Mouse (Mus musculus): ENCODE data around the gene Gm42878. TPM values are rescaled to one million over a fixed set of nuclear protein-coding genes. Genes with fewer than 3 reads are reported as not detected.

Gm42878 gene
- polyA plus RNA-seq, 1 experiment from 2014 or later = not detected

DNA sequence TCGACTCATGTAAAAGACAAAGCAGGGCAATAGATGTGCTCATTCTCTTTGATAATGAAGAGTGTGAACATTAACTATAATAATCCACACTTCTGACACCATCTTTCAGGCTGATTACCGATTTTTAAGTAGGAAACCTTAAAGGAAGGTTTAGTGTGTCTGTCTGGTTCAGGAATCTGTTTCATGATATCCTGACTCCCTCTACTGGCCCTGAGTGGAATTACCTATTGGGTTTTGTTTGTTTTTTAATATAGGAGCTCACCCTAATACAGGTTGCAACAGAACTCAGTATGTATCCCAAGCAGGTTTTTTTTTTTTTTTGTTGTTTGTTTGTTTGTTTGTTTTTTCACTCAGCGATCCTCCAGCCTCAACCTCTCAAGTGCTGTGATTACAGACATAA is 67.6 kb downstream of the Gm42878 start:
- 43% methylated on average over 3 of the region's 3 CpGs for WGBS
- no peaks in the 10 kb centered on the region for H3K27me3 ChIP-seq (ENCODE audit: control insufficient read depth, insufficient read depth, low read length)
- H3K4me3 ChIP-seq (ENCODE audit: low read depth, low read length) = no peak overlapping the region
- no peak for ATAC-seq (ENCODE audit: low read depth)
- no peaks in the 10 kb centered on the region for H3K4me1 ChIP-seq (ENCODE audit: control insufficient read depth, insufficient read depth, low read length)
- H3K9me3 ChIP-seq (ENCODE audit: control insufficient read depth, low read length) = no peaks in the 10 kb centered on the region
- no peak overlapping the region for H3K9ac ChIP-seq (replicated peaks; ENCODE audit: low read depth, low read length)
- H3K27ac ChIP-seq (ENCODE audit: low read depth, low read length) = no peak overlapping the region
- no peak overlapping the region for H3K4me2 ChIP-seq (ENCODE audit: low read depth, low read length)
- no peaks in the 10 kb centered on the region for H3K36me3 ChIP-seq (ENCODE audit: control insufficient read depth, insufficient read depth, low read length)

DNA sequence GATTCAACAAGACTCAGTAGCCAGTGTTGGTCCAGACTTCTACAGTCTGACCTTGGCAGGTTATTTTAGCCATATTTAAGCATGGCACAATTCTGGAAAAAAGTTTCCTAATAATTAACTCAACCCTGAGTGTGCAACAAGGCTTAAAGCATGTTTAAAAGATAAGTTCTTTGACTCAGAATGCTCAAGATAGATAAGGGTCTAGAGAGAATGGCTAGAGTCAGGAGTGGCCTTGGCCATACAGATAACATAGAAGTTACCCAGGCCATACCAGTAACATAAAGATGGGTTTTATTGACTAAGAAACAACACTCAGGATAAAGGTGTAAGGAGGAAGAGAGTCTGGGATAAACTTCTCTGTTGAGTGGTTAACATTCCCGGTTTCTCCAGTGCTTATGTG is 69.2 kb downstream of the Gm42878 start:
- Histone ChIP-seq H3K27me3 (ENCODE audit: control insufficient read depth, insufficient read depth, low read length) (no peaks in the 10 kb centered on the region), H3K4me1 (ENCODE audit: control insufficient read depth, insufficient read depth, low read length) (no peaks in the 10 kb centered on the region), H3K4me3 (ENCODE audit: low read depth, low read length) (no peak overlapping the region), H3K27ac (ENCODE audit: low read depth, low read length) (no peak overlapping the region), H3K9me3 (ENCODE audit: control insufficient read depth, low read length) (no peaks in the 10 kb centered on the region), H3K9ac (replicated peaks; ENCODE audit: low read depth, low read length) (no peak overlapping the region), H3K36me3 (ENCODE audit: control insufficient read depth, insufficient read depth, low read length) (no peaks in the 10 kb centered on the region), H3K4me2 (ENCODE audit: low read depth, low read length) (no peak overlapping the region)
- 74% methylated on average over 1 of the region's 1 CpGs for WGBS
- ATAC-seq (ENCODE audit: low read depth) = no peak

DNA sequence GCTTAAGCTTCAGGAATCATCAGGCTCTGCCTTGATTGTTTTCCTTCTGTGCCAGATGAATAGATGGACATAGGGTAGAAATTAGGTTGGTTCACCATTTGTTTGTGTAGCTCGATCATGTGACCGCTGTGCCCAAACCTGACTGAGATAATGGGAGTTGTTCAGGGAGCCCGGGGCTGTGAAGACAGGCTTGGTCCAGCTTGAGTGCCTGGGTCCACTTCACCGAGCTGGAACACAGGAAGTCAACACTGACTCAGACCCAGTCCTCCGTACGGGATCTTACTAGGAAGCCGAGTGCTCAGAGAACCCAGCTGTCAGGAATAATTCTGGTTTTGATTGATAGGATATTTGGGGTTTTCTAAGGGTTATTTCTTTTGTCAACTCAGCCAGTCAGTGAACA is 70.7 kb downstream of the Gm42878 start:
- H3K9ac ChIP-seq (replicated peaks; ENCODE audit: low read depth, low read length) = no peak overlapping the region
- H3K27ac ChIP-seq (ENCODE audit: low read depth, low read length) = no peak overlapping the region
- no peak overlapping the region for H3K4me3 ChIP-seq (ENCODE audit: low read depth, low read length)
- no peak for ATAC-seq (ENCODE audit: low read depth)
- no peaks in the 10 kb centered on the region for H3K4me1 ChIP-seq (ENCODE audit: control insufficient read depth, insufficient read depth, low read length)
- no peaks in the 10 kb centered on the region for H3K36me3 ChIP-seq (ENCODE audit: control insufficient read depth, insufficient read depth, low read length)
- H3K4me2 ChIP-seq (ENCODE audit: low read depth, low read length) = no peak overlapping the region
- WGBS = 88% methylated on average over 7 of the region's 7 CpGs
- H3K9me3 ChIP-seq (ENCODE audit: control insufficient read depth, low read length) = no peaks in the 10 kb centered on the region
- no peaks in the 10 kb centered on the region for H3K27me3 ChIP-seq (ENCODE audit: control insufficient read depth, insufficient read depth, low read length)

DNA sequence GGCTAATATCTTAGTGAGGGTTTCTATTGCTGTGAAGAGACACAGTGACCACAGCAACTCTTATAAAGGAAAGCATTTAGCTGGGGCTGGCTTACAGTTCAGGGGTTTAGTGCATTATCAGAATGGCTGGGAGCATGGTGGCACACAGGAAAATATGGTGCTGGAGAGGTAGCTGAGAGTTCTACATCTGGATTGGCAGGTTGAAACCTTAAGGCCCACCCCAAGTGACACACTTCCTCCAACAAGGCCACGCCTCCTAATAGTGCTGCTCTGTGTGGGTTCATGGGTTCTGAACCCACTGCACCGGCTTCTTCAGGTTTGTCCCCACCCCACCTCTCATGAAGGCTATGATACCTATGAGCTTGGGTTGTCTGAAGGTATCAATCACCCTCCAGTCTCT is 72.9 kb downstream of the Gm42878 start:
- no peak overlapping the region for H3K27ac ChIP-seq (ENCODE audit: low read depth, low read length)
- ATAC-seq (ENCODE audit: low read depth) = no peak
- 92% methylated on average over 2 of the region's 2 CpGs for WGBS
- H3K9ac ChIP-seq (replicated peaks; ENCODE audit: low read depth, low read length) = no peak overlapping the region
- no peaks in the 10 kb centered on the region for H3K9me3 ChIP-seq (ENCODE audit: control insufficient read depth, low read length)
- no peaks in the 10 kb centered on the region for H3K4me1 ChIP-seq (ENCODE audit: control insufficient read depth, insufficient read depth, low read length)
- H3K36me3 ChIP-seq (ENCODE audit: control insufficient read depth, insufficient read depth, low read length) = no peaks in the 10 kb centered on the region
- no peaks in the 10 kb centered on the region for H3K27me3 ChIP-seq (ENCODE audit: control insufficient read depth, insufficient read depth, low read length)
- H3K4me2 ChIP-seq (ENCODE audit: low read depth, low read length) = no peak overlapping the region
- no peak overlapping the region for H3K4me3 ChIP-seq (ENCODE audit: low read depth, low read length)

DNA sequence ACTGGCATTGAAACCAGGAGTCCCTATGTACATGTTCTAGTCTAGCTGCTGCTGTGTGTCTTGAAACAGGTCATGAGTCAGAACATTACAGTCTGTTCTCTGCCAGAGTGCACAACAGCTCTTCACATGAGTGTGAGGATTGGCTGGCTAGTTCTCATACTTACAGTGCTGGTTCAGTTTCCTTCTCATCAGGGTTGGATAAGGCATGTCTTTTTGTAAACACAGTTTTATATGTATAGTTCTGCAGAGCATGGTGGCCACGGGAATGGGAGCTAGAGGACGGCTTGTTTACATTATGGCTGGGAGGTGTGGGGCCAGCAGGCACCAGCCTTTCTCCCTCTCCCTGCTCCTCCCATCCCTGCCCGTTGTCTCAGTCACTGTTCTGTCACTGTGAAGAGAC is 75.7 kb downstream of the Gm42878 start:
- Histone ChIP-seq H3K9me3 (ENCODE audit: control insufficient read depth, low read length) (no peaks in the 10 kb centered on the region), H3K9ac (replicated peaks; ENCODE audit: low read depth, low read length) (no peak overlapping the region), H3K36me3 (ENCODE audit: control insufficient read depth, insufficient read depth, low read length) (no peaks in the 10 kb centered on the region), H3K4me2 (ENCODE audit: low read depth, low read length) (no peak overlapping the region), H3K27ac (ENCODE audit: low read depth, low read length) (no peak overlapping the region), H3K4me1 (ENCODE audit: control insufficient read depth, insufficient read depth, low read length) (no peaks in the 10 kb centered on the region), H3K4me3 (ENCODE audit: low read depth, low read length) (no peak overlapping the region), H3K27me3 (ENCODE audit: control insufficient read depth, insufficient read depth, low read length) (no peaks in the 10 kb centered on the region)
- ATAC-seq (ENCODE audit: low read depth) = no peak
- 57% methylated on average over 3 of the region's 3 CpGs for WGBS

Other genes starting within 250 kb of the Gm42878 start
- gene Trafd1, start 159.8 kb downstream of the Gm42878 start, polyA plus RNA-seq (2014; fragmentation: Nextera tagmentation; extraction: Ambion mirVana) = 117 and 121 TPM in 2 replicates
- 62.0 and 64.4 TPM in 2 replicates for gene Naa25, start 147.5 kb downstream of the Gm42878 start, polyA plus RNA-seq (2014; fragmentation: Nextera tagmentation; extraction: Ambion mirVana)
- gene Tmem116, start 93.6 kb downstream of the Gm42878 start, polyA plus RNA-seq (2014; fragmentation: Nextera tagmentation; extraction: Ambion mirVana) = 2.2 and 3.4 TPM in 2 replicates
- 146 and 155 TPM in 2 replicates for gene Erp29, start 93.0 kb downstream of the Gm42878 start, polyA plus RNA-seq (2014; fragmentation: Nextera tagmentation; extraction: Ambion mirVana)
- gene Adam1b, start 42.0 kb downstream of the Gm42878 start, polyA plus RNA-seq (2014; fragmentation: Nextera tagmentation; extraction: Ambion mirVana) = 0.36 TPM in 1 of 2 replicates, not detected in the other
- gene Adam1a, start within 50 bp of the Gm42878 start, polyA plus RNA-seq (2014; fragmentation: Nextera tagmentation; extraction: Ambion mirVana) = 6.8 and 6.9 TPM in 2 replicates
- gene Mapkapk5, start 423 bp upstream of the Gm42878 start, polyA plus RNA-seq (2014; fragmentation: Nextera tagmentation; extraction: Ambion mirVana) = 69.8 and 75.5 TPM in 2 replicates
- gene Aldh2, start 48.3 kb upstream of the Gm42878 start, polyA plus RNA-seq (2014; fragmentation: Nextera tagmentation; extraction: Ambion mirVana) = 39.0 and 66.5 TPM in 2 replicates
- 1.1 and 2.1 TPM in 2 replicates for gene Acad12, start 73.5 kb upstream of the Gm42878 start, polyA plus RNA-seq (2014; fragmentation: Nextera tagmentation; extraction: Ambion mirVana)
- gene Acad10, start 115.0 kb upstream of the Gm42878 start, polyA plus RNA-seq (2014; fragmentation: Nextera tagmentation; extraction: Ambion mirVana) = 1.3 and 1.9 TPM in 2 replicates
- gene Brap, start 115.1 kb upstream of the Gm42878 start, polyA plus RNA-seq (2014; fragmentation: Nextera tagmentation; extraction: Ambion mirVana) = 35.0 and 46.7 TPM in 2 replicates
- 93.7 and 94.8 TPM in 2 replicates for gene Atxn2, start 165.9 kb upstream of the Gm42878 start, polyA plus RNA-seq (2014; fragmentation: Nextera tagmentation; extraction: Ambion mirVana)